Mouse (Mus musculus): ENCODE data around the gene Olfr905. TPM values are rescaled to one million over a fixed set of nuclear protein-coding genes. Genes with fewer than 3 reads are reported as not detected.

The Olfr905 gene
- total and polyA plus RNA-seq, 3 experiments, result not detected

- H3K4me3 ChIP-seq (replicated peaks in 1 of 3; ENCODE audit: low read depth in 2 of 3, low read length in 2 of 3, poor library complexity in 1 of 3), result no peak within 1 kb of the TSS
- H3K9me3 ChIP-seq (replicated peaks; ENCODE audit: low read length), result no peaks in the 10 kb centered on the region
- DNase-seq (ENCODE audit: extremely low read depth), result no peak
- H3K4me1 ChIP-seq (ENCODE audit: control insufficient read depth in 1 of 2, insufficient read depth in 2 of 2), result no peaks in the 10 kb centered on the region
- dilution Hi-C loops (cut with MboI; ENCODE audit: extremely low pct_ligation_motif_present, extremely low pct_unique_long_range_greater_than_20kb, low sequenced_read_pairs), result no loop called here
- H3K27ac ChIP-seq (ENCODE audit: insufficient read depth, low read depth), result no peak within 1 kb of the TSS
- no peak within 1 kb of the TSS for H3K4me2 ChIP-seq (ENCODE audit: insufficient read depth, low read depth, poor library complexity, severe bottlenecking)
- H3K9ac ChIP-seq (ENCODE audit: insufficient read depth, low read depth), result no peak within 1 kb of the TSS
- TF ChIP-seq IRF4 (IDR thresholded peaks at IDR 0.05; ENCODE audit: low read depth, low read length), result no peak
- no peak for TF ChIP-seq BHLHE40 (IDR thresholded peaks at IDR 0.05; ENCODE audit: low read depth, low read length)
- TF ChIP-seq POLR2AphosphoS2 (IDR thresholded peaks at IDR 0.05; ENCODE audit: low read depth, low read length), result no peak
- no peak for TF ChIP-seq ETS1 (conservative IDR thresholded peaks at IDR 0.05; ENCODE audit: low read depth, low read length)
- no peaks in the 10 kb centered on the region for H3K27me3 ChIP-seq (replicated peaks)
- in situ Hi-C loops (cut with MboI; ENCODE audit: low pct_ligation_motif_present, low pct_unique_long_range_greater_than_20kb, low sequenced_read_pairs), result no loop called here
- no peaks in the 10 kb centered on the region for H3K79me2 ChIP-seq (replicated peaks; ENCODE audit: control insufficient read depth, extremely low read depth, insufficient read depth, poor library complexity, severe bottlenecking)
- no peaks in the 10 kb centered on the region for H3K36me3 ChIP-seq (replicated peaks in 1 of 2; ENCODE audit: control insufficient read depth in 1 of 2, insufficient read depth in 1 of 2, low read length in 1 of 2)
Measured at GRCm38 (mm10) chr9:38495501-38495900, 24.6 kb downstream of the Olfr905 start, which contains the start of gene Olfr907. Gene Olfr907 (plus strand): TSS chr9:38495801.

GRCm38 (mm10) chr9:38512353-38512752, 41.4 kb downstream of the Olfr905 start:
- DNase-seq (ENCODE audit: extremely low read depth), result no peak
- dilution Hi-C loops (cut with MboI; ENCODE audit: extremely low pct_ligation_motif_present, extremely low pct_unique_long_range_greater_than_20kb, low sequenced_read_pairs), result no loop called here
- TF ChIP-seq ZNF384 (IDR thresholded peaks at IDR 0.05; ENCODE audit: low read depth, low read length), result no peak
- TF ChIP-seq MEF2A (IDR thresholded peaks at IDR 0.05; ENCODE audit: borderline replicate concordance, low read depth, low read length), result no peak
- no peak for TF ChIP-seq ZKSCAN1 (IDR thresholded peaks at IDR 0.05; ENCODE audit: borderline replicate concordance, low read depth, low read length)
- TF ChIP-seq MXI1 (IDR thresholded peaks at IDR 0.05; ENCODE audit: low read depth, low read length), result no peak
- no peak for TF ChIP-seq GABPA (IDR thresholded peaks at IDR 0.05; ENCODE audit: insufficient replicate concordance, low read depth, low read length)
- TF ChIP-seq ELF1 (IDR thresholded peaks at IDR 0.05; ENCODE audit: low read depth, low read length), result no peak
- TF ChIP-seq MYC (IDR thresholded peaks at IDR 0.05; ENCODE audit: low read depth, low read length), result no peak
- TF ChIP-seq MAX (IDR thresholded peaks at IDR 0.05; ENCODE audit: low read length), result no peak
- TF ChIP-seq TBP (conservative IDR thresholded peaks at IDR 0.05; ENCODE audit: low read depth, low read length), result no peak
- TF ChIP-seq ZC3H11A (IDR thresholded peaks at IDR 0.05; ENCODE audit: low read depth, low read length), result no peak
- no peak for TF ChIP-seq PAX5 (IDR thresholded peaks at IDR 0.05; ENCODE audit: low read length)
- TF ChIP-seq HCFC1 (IDR thresholded peaks at IDR 0.05; ENCODE audit: low read depth, low read length), result no peak
- no peak for TF ChIP-seq RCOR1 (conservative IDR thresholded peaks at IDR 0.05; ENCODE audit: low read depth, low read length)
- TF ChIP-seq ETS1 (conservative IDR thresholded peaks at IDR 0.05; ENCODE audit: low read depth, low read length), result no peak
- Histone ChIP-seq H3K36me3 (replicated peaks in 1 of 2; ENCODE audit: control insufficient read depth in 1 of 2, insufficient read depth in 1 of 2, low read length in 1 of 2) (no peaks in the 10 kb centered on the region), H3K27ac (ENCODE audit: insufficient read depth, low read depth) (no peak overlapping the region), H3K27me3 (replicated peaks) (no peaks in the 10 kb centered on the region), H3K4me1 (ENCODE audit: control insufficient read depth in 1 of 2, insufficient read depth in 2 of 2) (no peaks in the 10 kb centered on the region), H3K4me2 (ENCODE audit: insufficient read depth, low read depth, poor library complexity, severe bottlenecking) (no peak overlapping the region), H3K9me3 (replicated peaks; ENCODE audit: low read length) (no peaks in the 10 kb centered on the region), H3K79me2 (replicated peaks; ENCODE audit: control insufficient read depth, extremely low read depth, insufficient read depth, poor library complexity, severe bottlenecking) (no peaks in the 10 kb centered on the region), H3K9ac (ENCODE audit: insufficient read depth, low read depth) (no peak overlapping the region), H3K4me3 (replicated peaks in 1 of 3; ENCODE audit: low read depth in 2 of 3, low read length in 2 of 3, poor library complexity in 1 of 3) (no peak overlapping the region)
- in situ Hi-C loops (cut with MboI; ENCODE audit: low pct_ligation_motif_present, low pct_unique_long_range_greater_than_20kb, low sequenced_read_pairs), result no loop called here
